Mouse (Mus musculus) embryonic fibroblast, embryonic 13.5 days (primary cell): ENCODE measurements around the gene Ccdc182.

Experiments used
- CTCF ChIP-seq: IDR thresholded peaks from 2 replicates; pipeline ENCODE4 v1.5.1; 2011; ENCODE audit warnings: mild to moderate bottlenecking, control low read depth, low read length, moderate library complexity, borderline replicate concordance; ENCODE audit not compliant: insufficient read depth
- POLR2A ChIP-seq: IDR thresholded peaks from 2 replicates; pipeline ENCODE4 v1.6.1; 2011; ENCODE audit warnings: low read depth, mild to moderate bottlenecking, control low read depth, low read length, moderate library complexity

GRCm38 (mm10) chr11:88332309-88332934 is 38.6 kb downstream of the Ccdc182 start:
- no peak for TF ChIP-seq CTCF
- no peak for TF ChIP-seq POLR2A
